Comparison of ENCODE assay signal across 12 mouse cellular contexts in the genomic region with DNA sequence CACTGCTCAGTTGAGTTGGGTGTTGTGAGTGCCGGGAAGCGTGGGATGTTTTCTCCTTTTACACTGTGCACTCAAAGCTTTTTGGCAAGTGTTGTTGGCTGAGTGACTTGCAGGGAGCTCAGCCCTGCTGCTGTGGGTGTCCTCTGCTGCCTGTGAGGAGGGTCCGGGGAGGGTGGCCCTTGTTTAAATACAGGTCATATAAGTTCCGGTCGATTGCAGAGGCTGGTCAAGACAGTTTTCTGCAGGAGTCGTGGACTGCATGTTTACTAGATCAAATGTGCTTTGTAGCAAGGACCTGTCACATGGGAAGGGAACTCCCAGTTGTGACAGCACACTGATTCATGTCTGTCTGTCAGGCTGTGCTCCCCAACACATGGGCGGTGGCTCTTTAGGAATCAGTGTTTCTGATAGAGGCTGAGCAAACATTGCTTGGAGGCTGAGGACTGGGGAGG.
A peak's percentile ranks its signal among the peaks of the same experiment; 100 is the strongest.
DNase-seq lines count a peak whose midpoint lies in the region; ATAC-seq lines count a peak whose summit lies in the region.
"Had no signal": no experiment of that assay in that cellular context is flagged by ENCODE, and none has a peak within 500 bp of the region (broad histone marks: within the 10 kb centered on the region; RNA-seq: fewer than 3 reads in every experiment).

No protein-coding gene starts in this region.

- peak; percentile 13 for DNase-seq in gastrocnemius, postnatal 14 days
- DNase-seq in gastrocnemius, postnatal 10 days: no peak
- peak; percentile 17 for DNase-seq in NIH3T3 (ENCODE audit: low read depth)
- DNase-seq in left cerebral cortex, postnatal 36 days (ENCODE audit: low spot score in 2 of 2): peak; percentile 58 to 66
- DNase-seq in ovary, postnatal 36 days (ENCODE audit: low spot score): no peak
- no peak for DNase-seq in c-Kit-positive CD71-positive TER-119-positive erythroid progenitor cells, embryonic 14.5 days (ENCODE audit: low spot score)
- no peak for DNase-seq in cerebellum, adult 11-12 months

- no peaks in the 10 kb centered on the region for H3K9me3 ChIP-seq in heart, embryonic 15.5 days (replicated peaks)
- H3K9me3 ChIP-seq: embryonic facial prominence, embryonic 12.5 days; lung, embryonic 15.5 days; neural tube, embryonic 13.5 days had no signal

- H3K9ac ChIP-seq in heart, embryonic 15.5 days: no peak overlapping the region
- H3K9ac ChIP-seq: embryonic facial prominence, embryonic 12.5 days; lung, embryonic 15.5 days; neural tube, embryonic 13.5 days had no signal

- peaks cover 54% of the 10 kb centered on the region for H3K4me1 ChIP-seq in heart, embryonic 15.5 days (replicated peaks)

- H3K4me2 ChIP-seq in heart, embryonic 15.5 days: no peak overlapping the region
- H3K4me2 ChIP-seq: embryonic facial prominence, embryonic 12.5 days; lung, embryonic 15.5 days; neural tube, embryonic 13.5 days had no signal

- H3K27me3 ChIP-seq in heart, embryonic 15.5 days: no peaks in the 10 kb centered on the region
- H3K27me3 ChIP-seq: CH12.LX; embryonic facial prominence, embryonic 12.5 days; lung, embryonic 15.5 days; neural tube, embryonic 13.5 days had no signal

- H3K27ac ChIP-seq in heart, embryonic 15.5 days: peak overlapping the region; percentile 54; the same call in 1 of the 2 replicates
- H3K27ac ChIP-seq: embryonic facial prominence, embryonic 12.5 days; lung, embryonic 15.5 days; neural tube, embryonic 13.5 days had no signal

- no peak for ATAC-seq in heart, embryonic 15.5 days (replicated peaks; ENCODE audit: insufficient number of reproducible peaks, insufficient read depth, low FRiP score, low read depth)

- H3K36me3 ChIP-seq in heart, embryonic 15.5 days: no peaks in the 10 kb centered on the region

- WGBS in heart, embryonic 15.5 days: 52% methylated on average over 7 of the region's 7 CpGs

- no peak overlapping the region for H3K4me3 ChIP-seq in heart, embryonic 15.5 days
- H3K4me3 ChIP-seq: embryonic facial prominence, embryonic 12.5 days; lung, embryonic 15.5 days; neural tube, embryonic 13.5 days had no signal

- intact Hi-C loops in gastrocnemius, postnatal 14 days (cut with DNase I; ENCODE audit: low total_unique reads): no loop called here
- intact Hi-C loops in left cerebral cortex, postnatal 36 days (cut with DNase I): loop anchor here (10.0 kb wide), 1 partner anchor 51 kb away; no protein-coding TSS in a partner anchor

Comparison
In these comparisons a context has a peak if more than half of its experiments do, and no peak if none do; other contexts are left out.
1. DNase-seq: peak in gastrocnemius, postnatal 14 days (single experiment), NIH3T3 (single experiment) and left cerebral cortex, postnatal 36 days (2 of 2); none in gastrocnemius, postnatal 10 days (single experiment), ovary, postnatal 36 days (single experiment), c-Kit-positive CD71-positive TER-119-positive erythroid progenitor cells, embryonic 14.5 days (single experiment) and cerebellum, adult 11-12 months (single experiment).